21 mouse cellular contexts compared by ENCODE assay signal in the genomic region with DNA sequence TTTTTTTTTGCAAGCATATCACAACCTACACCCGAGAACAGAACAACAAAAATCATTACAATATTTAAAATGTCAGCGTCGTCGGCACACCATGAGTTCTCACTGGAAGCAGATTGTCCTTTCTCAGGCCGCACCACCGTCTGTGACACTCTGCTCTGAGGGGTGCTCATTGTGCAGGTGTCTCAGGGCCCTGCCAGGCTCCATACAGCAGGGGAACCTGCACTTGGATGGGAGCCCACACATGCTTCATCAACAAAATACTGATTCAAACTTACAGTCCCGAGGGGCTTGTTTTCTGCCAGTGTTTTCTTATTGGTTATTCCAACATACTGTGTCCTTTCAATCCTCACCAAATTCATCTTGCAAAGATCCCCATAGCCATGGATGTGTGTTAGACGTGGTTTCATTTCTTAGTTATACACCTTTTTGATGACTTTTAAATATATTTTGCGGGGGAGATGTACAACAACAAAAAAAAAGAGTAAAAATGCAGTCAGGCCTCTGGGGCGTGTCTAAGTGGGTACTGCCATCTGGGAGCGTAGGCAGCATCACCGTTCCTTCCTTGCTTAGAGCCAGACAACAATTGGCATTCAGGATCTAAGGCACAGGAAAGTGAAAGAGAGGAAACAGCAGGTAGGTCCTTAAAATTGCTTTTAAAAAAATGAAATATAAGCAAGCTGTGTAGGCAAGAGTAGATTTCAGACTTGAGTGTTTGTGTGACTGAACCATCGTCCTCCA. TPM values are rescaled to one million over a fixed set of nuclear protein-coding genes. Genes with fewer than 3 reads are reported as not detected.
DNase-seq lines count a peak whose midpoint lies in the region; ATAC-seq and TF ChIP-seq lines count a peak whose summit lies in the region.
"Had no signal": no experiment of that assay in that cellular context is flagged by ENCODE, and none has a peak within 500 bp of the region (broad histone marks: within the 10 kb centered on the region; RNA-seq: fewer than 3 reads in every experiment).

No protein-coding gene starts in this region.

- no peak overlapping the region for H3K9ac ChIP-seq in midbrain, postnatal 0 days (replicated peaks; ENCODE audit: low read length, poor library complexity, severe bottlenecking)
- H3K9ac ChIP-seq in midbrain, embryonic 13.5 days (replicated peaks): no peak overlapping the region

- WGBS in midbrain, postnatal 0 days: 72% methylated on average over 13 of the region's 13 CpGs
- 80% methylated on average over 13 of the region's 13 CpGs for WGBS in midbrain, embryonic 13.5 days

- no peaks in the 10 kb centered on the region for H3K9me3 ChIP-seq in midbrain, postnatal 0 days (ENCODE audit: low read length)
- H3K9me3 ChIP-seq in midbrain, embryonic 13.5 days: no peaks in the 10 kb centered on the region

- H3K4me3 ChIP-seq in midbrain, postnatal 0 days (ENCODE audit: low read depth, low read length): no peak overlapping the region
- no peak overlapping the region for H3K4me3 ChIP-seq in midbrain, embryonic 13.5 days (replicated peaks)
- H3K4me3 ChIP-seq: erythroblast, embryonic 14.5 days had no signal

- H3K27me3 ChIP-seq in midbrain, postnatal 0 days (ENCODE audit: insufficient read depth, low read length): no peaks in the 10 kb centered on the region
- H3K27me3 ChIP-seq in midbrain, embryonic 13.5 days: no peaks in the 10 kb centered on the region

- no peak for TF ChIP-seq CTCF in midbrain, postnatal 0 days (IDR thresholded peaks at IDR 0.05)

- DNase-seq in frontal cortex, adult 2 months (ENCODE audit: extremely low spot score in 1 of 2, low spot score in 1 of 2): no peak
- DNase-seq in midbrain, postnatal 0 days (ENCODE audit: low spot score): peak; percentile 74
- DNase-seq in cerebellum, adult 9-10 months: peak; percentile 50
- peak; percentile 40 for DNase-seq in telencephalon, adult 2 months (ENCODE audit: low read depth, low spot score)
- no peak for DNase-seq in spleen, postnatal 10 days (ENCODE audit: low spot score in 2 of 2)
- no peak for DNase-seq in heart, adult 8-10 months (ENCODE audit: low spot score)
- DNase-seq: adrenal gland, postnatal 14 days; B cell, adult 2 months; heart, postnatal 14 days; kidney, adult 2 months; kidney, postnatal 36 days; layer of hippocampus, postnatal 36 days; lung, adult 18-20 months; lung, postnatal 36 days had no signal

- H3K4me1 ChIP-seq in midbrain, postnatal 0 days (ENCODE audit: insufficient read depth, low read length): no peaks in the 10 kb centered on the region
- H3K4me1 ChIP-seq in midbrain, embryonic 13.5 days (replicated peaks): no peaks in the 10 kb centered on the region

- ATAC-seq in frontal cortex, adult (ENCODE audit: low TSS enrichment): peak; percentile 74
- ATAC-seq in midbrain, postnatal 0 days (ENCODE audit: low FRiP score): no peak
- no peak for ATAC-seq in midbrain, embryonic 13.5 days

- no peak overlapping the region for H3K27ac ChIP-seq in midbrain, postnatal 0 days (ENCODE audit: low read depth, low read length)
- H3K27ac ChIP-seq in midbrain, embryonic 13.5 days: no peak overlapping the region

- H3K4me2 ChIP-seq in midbrain, postnatal 0 days (ENCODE audit: low read depth, low read length, poor library complexity, severe bottlenecking): no peak overlapping the region
- no peak overlapping the region for H3K4me2 ChIP-seq in midbrain, embryonic 13.5 days (replicated peaks)
- H3K4me2 ChIP-seq: heart, embryonic 11.5 days; midbrain, embryonic 11.5 days had no signal

- no peaks in the 10 kb centered on the region for H3K36me3 ChIP-seq in midbrain, postnatal 0 days (ENCODE audit: insufficient read depth, low read length)
- H3K36me3 ChIP-seq in midbrain, embryonic 13.5 days: no peaks in the 10 kb centered on the region

RNA-seq across cellular contexts. Expression of a gene that starts 32.7 kb away (rescaled TPM):
- 21.9 and 25.2 TPM in 2 replicates for polyA plus RNA-seq in frontal cortex, adult 2 months (2012; rRNA removed)
- 8.8 and 14.6 TPM in 2 replicates for total RNA-seq in midbrain, postnatal 0 days (2014; rRNA removed)
- 20.6 and 23.0 TPM in 2 replicates for polyA plus RNA-seq in midbrain, postnatal 0 days (2015; fragmentation: Nextera tagmentation; extraction: Ambion mirVana)
- 8.9 and 9.0 TPM in 2 replicates for polyA plus RNA-seq in midbrain, embryonic 13.5 days (2015; fragmentation: Nextera tagmentation; extraction: Ambion mirVana)
- total RNA-seq in heart, adult 8-10 months (2022): 1 to 10 TPM; 1.4 to 3.1 (median 1.9) TPM
- total RNA-seq: liver, adult 2 months had no signal
- polyA plus RNA-seq: erythroblast, embryonic 14.5 days; liver, adult 2 months; small intestine, adult 2 months had no signal

RNA-seq across cellular contexts. Expression of a gene that starts 32.8 kb away (rescaled TPM):
- polyA plus RNA-seq in frontal cortex, adult 2 months (2012; rRNA removed): 20.1 and 28.0 TPM in 2 replicates
- 7.8 and 9.4 TPM in 2 replicates for total RNA-seq in midbrain, postnatal 0 days (2014; rRNA removed)
- 8.2 and 9.0 TPM in 2 replicates for polyA plus RNA-seq in midbrain, postnatal 0 days (2015; fragmentation: Nextera tagmentation; extraction: Ambion mirVana)
- 3.1 and 4.3 TPM in 2 replicates for polyA plus RNA-seq in midbrain, embryonic 13.5 days (2015; fragmentation: Nextera tagmentation; extraction: Ambion mirVana)
- 10 to 100 TPM; 12.6 to 16.3 (median 15.2) TPM for total RNA-seq in heart, adult 8-10 months (2022)
- polyA plus RNA-seq: erythroblast, embryonic 14.5 days had no signal

Comparison
In these comparisons a context has a peak if more than half of its experiments do, and no peak if none do; other contexts are left out.
1. DNase-seq: peak in midbrain, postnatal 0 days (single experiment), cerebellum, adult 9-10 months (single experiment) and telencephalon, adult 2 months (single experiment); none in frontal cortex, adult 2 months (0 of 2), spleen, postnatal 10 days (0 of 2) and heart, adult 8-10 months (single experiment).